Mouse (Mus musculus) small intestine, adult 2 months (tissue): ENCODE measurements around the gene Gm21650. TPM values are rescaled to one million over a fixed set of nuclear protein-coding genes. Genes with fewer than 3 reads are reported as not detected.
"Not testable (repeated sequence)": the region's sequence is repeated elsewhere in the genome, so short reads cannot be mapped to it uniquely, and the experiment has no call there.

ENCODE experiments used
- H3K27ac ChIP-seq: fragments of 200-500 bp; 2 replicates; pipeline ENCODE4 v1.5.1; 2012; ENCODE audit warnings: low read depth, low read length, control low read depth, inconsistent platforms; ENCODE audit not compliant: insufficient read depth
- H3K27me3 ChIP-seq: fragments of 200-500 bp; 2 replicates; pipeline ENCODE4 v1.6.1; 2012; ENCODE audit warnings: mild to moderate bottlenecking, moderate library complexity, low read length, inconsistent platforms; ENCODE audit not compliant: control insufficient read depth, insufficient read depth
- H3K36me3 ChIP-seq: fragments of 200-500 bp; 2 replicates; pipeline ENCODE4 v1.6.1; 2012; ENCODE audit warnings: mild to moderate bottlenecking, low read length, control low read depth, inconsistent platforms; ENCODE audit not compliant: control insufficient read depth, insufficient read depth
- H3K4me1 ChIP-seq: fragments of 200-500 bp; 2 replicates; pipeline ENCODE4 v1.6.1; 2012; ENCODE audit warnings: low read length, inconsistent platforms, mixed read lengths; ENCODE audit not compliant: control insufficient read depth, insufficient read depth, insufficient read length
- H3K4me3 ChIP-seq: fragments of 200-500 bp; 2 replicates; pipeline ENCODE4 v1.5.1; 2012; ENCODE audit warnings: low read depth, mild to moderate bottlenecking, control low read depth, inconsistent platforms, low read length, moderate library complexity
- WGBS: fragments of 180-500 bp; shearing (Covaris S2); methylation state at CpG from one replicate; pipeline ENCODE4 v1.1.7; 2018; 5-methylcytosine and 5-hydroxymethylcytosine counted together
- polyA plus RNA-seq: library from polyadenylated mRNA; depleted of rRNA; stranded (reverse); fragments of >200 nt; gene quantifications from 2 replicates; pipeline ENCODE4 v1.2.3, GENCODE M21; 2012; rRNA removed

Gene Gm21650
- polyA plus RNA-seq, result not detected in 2 replicates

- H3K4me3 ChIP-seq, H3K36me3 ChIP-seq, H3K4me1 ChIP-seq, H3K27ac ChIP-seq, H3K27me3 ChIP-seq: not testable (repeated sequence)
- 29% methylated on average over 1 of the region's 6 CpGs for WGBS
These were observed at the start of gene Gm21650 for GRCm38 (mm10) chrY:77692508-77692907. Gene Gm21650 (plus strand): TSS chrY:77692808.
